Mouse (Mus musculus) heart, postnatal 0 days (tissue): Measurements from ENCODE around the gene Ctdspl. TPM values are rescaled to one million over a fixed set of nuclear protein-coding genes. Genes with fewer than 3 reads are reported as not detected.

Experiments
- ATAC-seq: fragments of 200-750 bp; cut with Nextera tagmentation; 2 replicates; pipeline ENCODE4 v1.8.0; 2017; ENCODE audit warnings: low read depth, moderate number of reproducible peaks, moderate library complexity; ENCODE audit not compliant: insufficient read depth
- DNase-seq: peaks from one replicate; pipeline ENCODE4 v3.0.0-alpha.2; 2016; ENCODE audit warnings: low spot score
- H3K27ac ChIP-seq: fragments of 300-500 bp; sonication (generic); 2 replicates; pipeline ENCODE4 v1.5.1; 2014; ENCODE audit warnings: low read depth, mild to moderate bottlenecking
- H3K27me3 ChIP-seq: fragments of 300-500 bp; sonication (generic); 2 replicates; pipeline ENCODE4 v1.6.1; 2014; ENCODE audit warnings: low read length, mixed read lengths; ENCODE audit not compliant: control insufficient read depth, insufficient read depth
- H3K36me3 ChIP-seq: fragments of 300-500 bp; sonication (generic); replicated peaks from 2 replicates; pipeline ENCODE4 v1.6.1; 2014; ENCODE audit warnings: low read length, mixed read lengths; ENCODE audit not compliant: control insufficient read depth, insufficient read depth
- H3K4me1 ChIP-seq: fragments of 300-500 bp; sonication (generic); 2 replicates; pipeline ENCODE4 v1.6.1; 2014; ENCODE audit warnings: antibody characterized with exemption; ENCODE audit not compliant: control insufficient read depth, insufficient read depth
- H3K4me2 ChIP-seq: fragments of 300-500 bp; sonication (generic); 2 replicates; pipeline ENCODE4 v1.6.1; 2014; ENCODE audit warnings: low read depth, mild to moderate bottlenecking, low read length, moderate library complexity
- H3K4me3 ChIP-seq: fragments of 300-500 bp; sonication (generic); 2 replicates; pipeline ENCODE4 v1.5.1; 2014; ENCODE audit warnings: low read depth, low read length
- H3K9ac ChIP-seq: fragments of 300-500 bp; sonication (generic); replicated peaks from 2 replicates; pipeline ENCODE4 v1.6.1; 2014; ENCODE audit warnings: low read depth, low read length, mixed read lengths
- H3K9me3 ChIP-seq: fragments of 300-500 bp; sonication (generic); replicated peaks from 2 replicates; pipeline ENCODE4 v1.6.1; 2016; ENCODE audit warnings: low read length; ENCODE audit not compliant: control insufficient read depth
- CTCF ChIP-seq: IDR thresholded peaks from 2 replicates; pipeline ENCODE4 v1.5.1; 2016; ENCODE audit warnings: antibody characterized with exemption, control low read depth, low read depth
- EP300 ChIP-seq: IDR thresholded peaks from 2 replicates; pipeline ENCODE4 v1.6.1; 2016; ENCODE audit warnings: antibody characterized with exemption, low read depth
- WGBS: fragments of 180-500 bp; shearing (Covaris S2); extraction: QIAGEN DNeasy Blood & Tissue Kit; methylation state at CpG from one replicate; pipeline ENCODE4 v1.1.7; 2014; 5-methylcytosine and 5-hydroxymethylcytosine counted together
- polyA plus RNA-seq: library from polyadenylated mRNA; unstranded; fragments of >200 nt; fragmentation: Nextera tagmentation; extraction: Ambion mirVana; gene quantifications from 2 replicates; pipeline ENCODE4 v1.2.1, GENCODE M21; 2015
- total RNA-seq: library from RNA; depleted of rRNA; stranded (reverse); fragments of >200 nt; gene quantifications from 2 replicates; pipeline ENCODE4 v1.2.3, GENCODE M21; 2014; ENCODE audit warnings: low replicate concordance

Gene Ctdspl
- total and polyA plus RNA-seq, 2 experiments from 2014 or later = 4.3 to 12.6 TPM

GRCm38 (mm10) chr9:119034676-119035665, 108.7 kb downstream of the Ctdspl start:
- no peak overlapping the region for H3K27ac ChIP-seq
- no peak for ATAC-seq
- H3K9ac ChIP-seq = no peak overlapping the region

GRCm38 (mm10) chr9:119035836-119036235, 109.6 kb downstream of the Ctdspl start:
- peak; percentile 61; the same call in 1 of the 2 replicates for ATAC-seq
- WGBS = 44% methylated on average over 7 of the region's 7 CpGs

More at GRCm38 (mm10) chr9:119034676-119035665, 108.7 kb downstream of the Ctdspl start:
- no peak for DNase-seq
- Histone ChIP-seq H3K27me3 (no peaks in the 10 kb centered on the region), H3K4me1 (no peaks in the 10 kb centered on the region), H3K9me3 (no peaks in the 10 kb centered on the region), H3K36me3 (peaks cover 26% of the 10 kb centered on the region), H3K4me3 (no peak overlapping the region), H3K4me2 (no peak overlapping the region)
- no peak for TF ChIP-seq CTCF
- no peak for TF ChIP-seq EP300
- WGBS = 87% methylated on average over 29 of the region's 29 CpGs

GRCm38 (mm10) chr9:119037076-119037730, 111.0 kb downstream of the Ctdspl start:
- no peak for ATAC-seq
- TF ChIP-seq CTCF (no peak), EP300 (no peak)
- DNase-seq = no peak
- Histone ChIP-seq H3K27ac (peak overlapping the region; percentile 52; the same call in 1 of the 2 replicates), H3K36me3 (peaks cover 42% of the 10 kb centered on the region), H3K9me3 (no peaks in the 10 kb centered on the region), H3K27me3 (no peaks in the 10 kb centered on the region), H3K9ac (no peak overlapping the region), H3K4me3 (no peak overlapping the region), H3K4me2 (no peak overlapping the region), H3K4me1 (no peaks in the 10 kb centered on the region)
- 53% methylated on average over 15 of the region's 15 CpGs for WGBS

More at GRCm38 (mm10) chr9:119035836-119036235, 109.6 kb downstream of the Ctdspl start:
- Histone ChIP-seq H3K9me3 (no peaks in the 10 kb centered on the region), H3K4me2 (no peak overlapping the region), H3K9ac (no peak overlapping the region), H3K4me1 (no peaks in the 10 kb centered on the region), H3K4me3 (no peak overlapping the region), H3K27ac (no peak overlapping the region), H3K27me3 (no peaks in the 10 kb centered on the region), H3K36me3 (peaks cover 29% of the 10 kb centered on the region)
- no peak for TF ChIP-seq EP300
- no peak for TF ChIP-seq CTCF
- DNase-seq = peak; percentile 34

GRCm38 (mm10) chr9:119038574-119038973, 112.3 kb downstream of the Ctdspl start:
- Histone ChIP-seq H3K27ac (no peak overlapping the region), H3K27me3 (no peaks in the 10 kb centered on the region), H3K9ac (no peak overlapping the region), H3K9me3 (no peaks in the 10 kb centered on the region), H3K4me2 (no peak overlapping the region), H3K4me3 (no peak overlapping the region), H3K36me3 (peaks cover 37% of the 10 kb centered on the region), H3K4me1 (no peaks in the 10 kb centered on the region)
- ATAC-seq (no peak), DNase-seq (no peak)
- TF ChIP-seq EP300 (no peak), CTCF (no peak)
- WGBS = 64% methylated on average over 3 of the region's 3 CpGs

- Histone ChIP-seq H3K27ac (no peak overlapping the region), H3K36me3 (peaks cover 26% of the 10 kb centered on the region), H3K9ac (no peak overlapping the region), H3K4me1 (no peaks in the 10 kb centered on the region), H3K4me2 (no peak overlapping the region), H3K9me3 (no peaks in the 10 kb centered on the region), H3K27me3 (no peaks in the 10 kb centered on the region), H3K4me3 (no peak overlapping the region)
- ATAC-seq (no peak), DNase-seq (no peak)
- WGBS = 80% methylated on average over 15 of the region's 15 CpGs
- no peak for TF ChIP-seq EP300
- TF ChIP-seq CTCF = no peak
Measured at GRCm38 (mm10) chr9:119040101-119040775, 114.0 kb downstream of the Ctdspl start.
